Mouse (Mus musculus) mouse embryonic stem cell (cell line): Measurements from ENCODE around the gene Zfp445.

Source experiments
- in situ Hi-C, 2 experiments: fragments of 300-500 bp; cut with MboI; formaldehyde crosslinking; loops; 1 replicate in 1 of 2; 3 replicates in 1 of 2; pipeline ENCODE4 v1.14.3; 2019 to 2020; ENCODE audit warnings: low sequenced_read_pairs in 2 of 2, low pct_unique_long_range_greater_than_20kb in 1 of 2, mixed read lengths in 1 of 2; ENCODE audit not compliant: unreplicated experiment in 1 of 2

Zfp445 gene

DNA sequence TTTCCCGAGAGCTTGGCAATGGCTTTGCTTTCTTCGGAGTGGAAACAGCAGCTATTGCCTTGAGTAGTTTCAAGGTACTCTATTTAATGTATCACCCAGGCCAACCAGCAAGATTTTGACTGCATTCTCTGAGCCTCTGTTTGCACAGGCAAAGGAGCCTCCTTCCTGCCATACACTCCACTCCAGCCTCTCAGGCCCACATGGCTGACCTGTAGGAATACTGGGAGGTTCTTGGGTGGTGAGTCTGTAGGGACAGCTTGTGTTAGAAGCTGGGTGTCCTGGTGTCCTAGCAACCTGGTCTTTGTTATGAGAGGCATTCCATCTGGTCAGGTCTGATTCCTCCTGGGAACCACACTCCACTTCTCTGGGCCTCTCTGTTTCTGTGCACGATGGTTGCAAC, 22.0 kb downstream of the Zfp445 start, which contains the start of gene Gm35549:
TSS of gene Gm35549 (minus strand) at position 276 of the 400 bp plus-strand sequence.
- in situ Hi-C loops = no loop called here

DNA sequence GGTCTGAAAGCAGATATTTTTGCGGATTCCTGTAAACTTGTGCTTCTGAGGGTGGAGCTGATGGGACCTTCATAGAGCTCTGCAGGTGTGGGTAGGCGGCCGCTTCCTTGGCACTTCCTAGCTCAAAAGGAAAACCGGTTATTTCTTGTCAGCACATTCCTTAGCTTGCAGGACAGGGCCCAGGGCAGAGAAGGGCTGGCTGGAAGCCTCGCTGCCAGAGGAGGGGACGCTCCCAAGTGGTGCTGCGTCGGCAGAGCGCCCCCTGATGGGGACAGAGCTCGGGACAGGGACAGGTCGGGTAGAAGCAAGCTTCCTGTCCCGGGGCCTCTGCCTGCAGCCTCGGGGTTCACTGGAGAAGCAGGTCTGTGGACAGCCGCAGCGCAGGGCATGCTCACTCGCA, 28.1 kb downstream of the Zfp445 start:
- in situ Hi-C loops = no loop called here

DNA sequence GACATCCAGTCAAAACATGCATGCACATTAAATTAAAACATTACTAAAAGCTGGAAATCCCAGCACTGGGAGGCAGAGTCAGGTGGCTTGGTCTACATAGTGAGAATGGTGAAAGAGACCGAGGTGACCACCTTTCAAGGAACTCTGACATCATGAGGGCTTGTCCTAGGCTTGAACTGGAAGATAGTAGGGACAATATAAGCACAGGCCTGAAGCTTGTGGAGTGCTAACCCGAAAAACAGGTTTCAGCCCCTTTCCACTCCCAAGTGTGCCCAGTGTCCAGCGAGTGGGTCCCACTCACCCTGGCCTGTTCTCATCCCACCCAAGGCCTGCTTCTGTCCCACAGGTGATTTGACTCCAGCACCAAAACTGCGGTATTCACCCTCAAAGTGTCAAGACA, 28.6 kb downstream of the Zfp445 start:
- in situ Hi-C loops = no loop called here

- in situ Hi-C loops = no loop called here
Measured at GRCm38 (mm10) chr9:122836790-122837189, 29.0 kb downstream of the Zfp445 start.

GRCm38 (mm10) chr9:122836126-122836525, 29.7 kb downstream of the Zfp445 start:
- in situ Hi-C loops = no loop called here

- in situ Hi-C loops = no loop called here
Measured at GRCm38 (mm10) chr9:122829826-122830380, 35.9 kb downstream of the Zfp445 start.

DNA sequence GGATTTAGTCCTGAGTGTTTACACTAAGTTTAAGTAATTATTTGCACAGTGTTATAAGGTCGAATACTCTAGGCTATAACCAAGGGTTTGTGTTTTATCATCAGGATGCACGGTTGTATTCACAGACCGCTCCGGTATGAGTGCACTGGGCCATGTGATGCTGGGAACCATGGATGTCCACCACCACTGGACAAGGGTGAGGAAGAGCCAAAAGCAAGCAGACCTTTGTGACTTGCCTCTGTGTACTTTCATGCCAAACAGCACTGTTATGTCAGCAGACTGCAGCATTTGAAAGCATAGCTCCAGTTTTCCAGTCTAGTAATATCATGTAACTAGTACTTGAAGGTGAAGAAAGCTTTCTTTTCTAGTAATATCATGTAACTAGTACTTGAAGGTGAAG, 39.1 kb downstream of the Zfp445 start:
- in situ Hi-C loops = no loop called here

DNA sequence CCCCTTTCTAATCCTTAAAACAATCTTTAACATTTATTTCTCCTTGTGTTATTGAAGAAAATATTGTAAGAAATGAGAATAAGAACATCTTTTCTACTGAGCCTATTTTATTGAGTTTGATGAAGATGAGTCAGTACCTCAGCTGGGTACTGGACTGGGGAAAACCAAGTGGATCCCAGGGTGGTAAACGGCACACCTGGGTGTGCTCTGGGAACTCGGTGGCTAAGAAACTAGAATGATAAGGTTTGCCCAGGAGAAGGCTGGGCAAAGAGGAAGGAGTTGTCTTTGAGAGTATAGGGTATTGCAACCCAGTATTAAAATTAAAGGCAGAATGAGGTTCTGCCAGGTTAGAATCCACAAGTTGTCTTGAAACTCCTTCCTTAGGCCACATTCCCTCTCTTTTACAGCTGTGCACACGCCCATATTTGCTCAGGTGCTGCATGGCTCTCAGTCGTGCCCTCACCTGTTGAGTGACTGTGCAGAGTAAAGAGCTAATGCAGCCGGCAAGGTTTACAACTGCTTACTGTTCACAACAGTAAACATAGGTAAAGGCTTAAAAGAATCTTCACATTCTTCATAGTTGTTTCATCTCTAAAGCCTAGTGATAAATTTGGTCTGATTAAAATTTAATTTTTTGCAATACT, 42.3 kb downstream of the Zfp445 start:
- in situ Hi-C loops = no loop called here

- in situ Hi-C loops = no loop called here
Measured at GRCm38 (mm10) chr9:122815239-122815851, 50.5 kb downstream of the Zfp445 start.

DNA sequence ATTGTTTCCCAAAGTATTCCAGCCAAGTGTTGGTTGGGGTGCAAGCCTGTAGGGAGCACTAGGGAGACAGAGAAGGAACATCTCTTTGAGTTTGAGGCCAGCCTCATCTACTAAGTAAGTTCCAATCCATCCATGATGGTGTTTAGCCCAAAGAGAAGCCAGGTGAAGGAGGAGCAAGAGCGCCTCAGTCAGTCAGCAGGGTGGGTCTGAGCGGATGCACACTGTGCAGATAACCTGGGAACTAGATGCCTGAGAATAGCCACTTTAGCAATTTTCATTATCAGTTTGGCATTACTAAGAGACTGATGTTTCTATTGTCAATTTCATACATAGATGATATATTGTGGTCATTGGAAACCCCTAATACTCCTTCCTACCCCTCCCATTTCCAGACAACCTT, 51.0 kb downstream of the Zfp445 start:
- in situ Hi-C loops = no loop called here

DNA sequence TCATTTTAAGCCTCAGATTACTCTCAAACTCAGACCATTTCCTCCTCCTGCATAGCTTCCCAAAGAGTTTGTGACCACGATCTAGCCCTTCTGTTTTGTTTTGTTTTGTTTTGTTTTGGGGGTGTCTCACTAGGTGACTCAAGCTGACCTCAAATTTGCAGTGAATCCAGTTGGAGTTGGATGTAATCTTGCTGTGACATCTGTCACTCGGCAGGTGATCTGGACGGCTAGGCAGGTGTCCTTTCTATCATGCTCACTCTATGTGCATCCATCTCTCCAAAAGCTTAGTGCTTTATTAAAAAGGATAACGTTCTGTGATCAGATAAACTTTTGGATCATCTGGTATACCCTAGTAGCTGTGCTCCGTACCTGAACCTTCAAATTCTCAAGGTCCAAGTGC, 53.4 kb downstream of the Zfp445 start:
- in situ Hi-C loops = no loop called here

DNA sequence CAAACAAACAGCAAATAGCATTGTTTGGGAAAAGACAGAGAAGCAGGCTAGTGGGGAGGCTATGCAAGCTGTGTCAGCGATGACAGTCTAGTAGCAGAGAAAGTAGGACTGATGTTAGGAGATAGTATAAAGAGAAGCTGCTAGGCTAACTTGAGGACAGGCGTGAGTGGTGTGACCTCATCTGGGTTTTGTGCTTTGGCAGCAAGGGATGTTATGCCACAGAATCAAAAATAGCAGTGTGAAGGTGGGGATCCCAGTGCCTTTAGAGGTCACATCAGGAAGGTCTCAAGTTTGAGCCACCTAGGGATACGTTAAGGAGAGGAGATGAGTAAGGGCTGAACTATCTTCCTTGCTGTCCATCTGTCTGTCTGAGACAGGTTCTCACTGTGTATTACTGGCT, 55.6 kb downstream of the Zfp445 start:
- in situ Hi-C loops = no loop called here

GRCm38 (mm10) chr9:122807186-122807585, 58.6 kb downstream of the Zfp445 start:
- in situ Hi-C loops = no loop called here

DNA sequence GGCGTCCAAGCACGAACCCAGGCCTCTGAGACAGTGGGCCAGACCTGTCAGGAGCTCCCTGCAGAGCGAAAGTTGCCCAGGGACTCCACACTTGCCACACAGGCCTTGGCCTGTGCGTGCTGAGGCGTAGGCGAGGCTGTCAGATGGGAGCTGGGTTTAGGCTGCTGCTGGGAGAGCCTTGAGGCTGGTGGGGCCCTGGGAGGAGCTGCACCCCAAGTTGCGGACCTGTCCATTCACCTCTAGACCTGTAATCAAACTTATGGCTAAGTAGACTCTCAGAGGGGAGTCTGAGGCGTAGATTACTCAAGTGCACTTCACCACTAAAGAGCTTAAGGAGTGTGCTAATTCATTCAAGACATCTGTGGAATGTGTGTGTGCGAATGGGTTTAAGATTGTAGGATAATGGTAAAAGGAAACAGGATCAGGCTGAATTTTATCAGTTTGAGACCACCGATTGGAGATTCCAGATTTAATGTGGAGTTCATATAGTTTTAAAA, 59.9 kb downstream of the Zfp445 start:
- in situ Hi-C loops = no loop called here

DNA sequence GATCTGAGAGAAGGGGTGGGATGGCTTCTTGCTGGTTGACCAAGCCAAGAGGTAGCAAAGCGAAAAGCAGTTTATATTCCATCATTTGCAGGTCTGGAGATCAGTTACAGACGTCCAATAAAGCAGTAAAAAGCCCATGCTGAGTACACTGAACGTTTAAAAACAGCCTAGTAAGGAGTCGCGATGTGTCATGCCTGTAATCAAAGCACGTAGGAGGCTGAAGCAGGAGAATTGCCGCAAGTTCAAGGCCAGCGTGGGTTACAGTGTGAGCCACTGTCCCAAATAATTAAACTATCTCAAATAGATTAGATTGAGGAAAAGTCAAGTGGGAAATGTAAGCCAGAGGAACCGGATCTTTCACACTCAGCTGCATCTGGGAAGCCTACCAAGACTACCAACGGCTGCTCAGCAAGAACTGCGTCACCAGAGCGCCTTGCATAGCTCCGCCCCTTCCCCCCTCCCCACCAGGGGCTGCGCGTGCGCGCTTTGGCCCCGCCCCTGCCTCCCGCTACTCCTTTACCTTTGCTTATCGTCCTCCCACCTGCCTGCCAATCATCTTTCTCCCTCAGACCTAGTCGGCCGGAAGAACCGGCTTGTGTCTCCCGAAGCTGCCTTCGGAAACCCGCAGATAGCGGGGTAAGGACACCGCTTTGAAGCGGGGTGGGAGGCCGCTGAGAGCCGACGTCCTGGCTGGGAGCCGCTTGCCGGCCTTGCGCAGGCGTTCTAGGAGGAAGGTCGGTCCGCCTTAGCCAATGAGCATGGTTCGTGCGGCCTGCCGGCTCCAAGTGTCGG, 60.6 kb downstream of the Zfp445 start, which contains the start of gene Tcaim:
TSS of gene Tcaim (plus strand) at position 487 of the 792 bp plus-strand sequence.
- in situ Hi-C loops = no loop called here
